Mouse (Mus musculus) stomach, postnatal 0 days (tissue): ENCODE measurements around the gene Aplp2.

Experiments used
- CTCF ChIP-seq: IDR thresholded peaks from 2 replicates; pipeline ENCODE4 v1.5.1; 2016; ENCODE audit warnings: antibody characterized with exemption, low read depth, mild to moderate bottlenecking, moderate library complexity
- EP300 ChIP-seq: optimal IDR thresholded peaks from 2 replicates; pipeline ENCODE3; 2016; ENCODE audit warnings: antibody characterized with exemption

- TF ChIP-seq CTCF (no peak), EP300 (no peak)
Observed at GRCm38 (mm10) chr9:31192378-31192777, 19.2 kb downstream of the Aplp2 start.
